Mouse (Mus musculus) mature B cell (primary cell): ENCODE measurements around the gene Ggnbp2.

Source experiments
- in situ Hi-C: fragments of 300-500 bp; cut with MboI; formaldehyde crosslinking; loops from 2 replicates; pipeline ENCODE4 v1.14.3; 2019

The Ggnbp2 gene

DNA sequence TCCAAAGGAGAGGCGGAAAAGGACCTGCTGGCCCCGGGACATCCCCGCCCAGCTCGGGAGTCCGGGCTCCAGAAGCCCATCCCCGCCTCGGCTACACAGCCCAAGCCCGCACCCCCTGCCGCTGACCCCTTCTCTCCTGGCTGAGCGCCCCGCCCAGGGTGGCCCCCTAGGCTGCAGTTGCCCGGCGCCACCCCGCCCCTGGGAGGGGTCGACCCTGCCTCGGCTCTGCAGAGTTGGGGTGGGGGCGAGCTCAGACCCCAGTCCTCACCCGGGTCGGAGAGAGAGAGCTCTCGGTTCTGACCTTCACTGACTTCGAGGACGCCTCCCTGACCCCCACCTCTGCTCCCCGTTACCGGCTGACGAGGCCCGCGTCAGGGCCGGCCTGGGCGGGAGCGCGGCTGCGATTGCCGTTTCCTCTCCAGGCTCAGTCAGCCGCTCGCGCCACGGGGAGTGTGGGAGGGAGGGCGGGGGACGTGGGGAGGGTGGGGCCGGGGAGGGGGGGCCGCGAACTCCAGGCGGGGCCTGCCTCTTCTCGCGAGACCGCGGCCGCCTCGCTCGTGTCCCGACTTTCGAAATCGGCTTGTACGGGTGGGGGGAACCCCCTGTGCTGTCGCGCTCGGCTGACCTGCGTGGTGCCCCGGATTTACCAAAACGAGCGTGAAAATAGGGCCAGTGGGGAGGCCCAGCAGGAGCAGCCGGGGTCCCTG is at the start of gene Ggnbp2:
Gene Ggnbp2, minus strand, starts transcription at position 481 of the 707 bp plus-strand sequence.
- in situ Hi-C loops: no loop called here

DNA sequence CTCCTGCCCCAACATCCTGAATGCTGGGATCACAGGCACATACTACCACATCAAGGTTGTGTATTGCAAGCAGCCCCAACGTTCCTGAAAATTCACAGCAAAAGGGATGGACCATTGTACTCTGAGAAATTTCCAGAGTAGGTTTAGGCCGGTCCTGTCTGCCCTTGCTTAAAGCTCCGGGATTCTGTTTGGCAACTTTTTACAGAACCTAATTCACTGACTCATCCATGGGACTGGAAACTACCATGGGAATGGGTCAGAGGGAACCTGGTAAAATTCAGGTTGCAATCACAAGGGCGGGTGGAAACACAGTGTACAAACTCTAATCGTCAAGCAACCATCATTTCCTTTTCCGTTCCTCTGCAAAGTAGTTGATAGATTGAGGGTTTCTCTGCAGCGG is 49.3 kb upstream of the Ggnbp2 start:
- in situ Hi-C loops: no loop called here

DNA sequence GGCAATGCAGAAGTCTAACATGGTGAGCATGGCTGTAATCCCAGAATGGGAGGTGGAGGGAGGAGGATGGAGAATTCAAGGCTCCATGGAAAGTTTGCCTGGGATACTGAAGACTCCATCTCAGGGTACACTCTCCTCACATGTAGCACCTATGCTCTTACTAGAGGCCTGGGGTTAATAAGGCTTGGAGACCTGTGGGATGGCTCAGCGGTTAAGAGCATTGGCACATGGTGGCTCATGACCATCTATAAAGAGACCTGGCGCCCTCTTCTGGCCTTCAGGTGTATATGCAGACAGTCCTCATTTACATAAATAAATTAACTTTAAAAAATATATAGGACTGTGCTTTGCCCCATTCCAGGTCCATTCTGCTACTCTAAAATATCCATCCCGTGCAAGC is 48.7 kb upstream of the Ggnbp2 start:
- in situ Hi-C loops: no loop called here

DNA sequence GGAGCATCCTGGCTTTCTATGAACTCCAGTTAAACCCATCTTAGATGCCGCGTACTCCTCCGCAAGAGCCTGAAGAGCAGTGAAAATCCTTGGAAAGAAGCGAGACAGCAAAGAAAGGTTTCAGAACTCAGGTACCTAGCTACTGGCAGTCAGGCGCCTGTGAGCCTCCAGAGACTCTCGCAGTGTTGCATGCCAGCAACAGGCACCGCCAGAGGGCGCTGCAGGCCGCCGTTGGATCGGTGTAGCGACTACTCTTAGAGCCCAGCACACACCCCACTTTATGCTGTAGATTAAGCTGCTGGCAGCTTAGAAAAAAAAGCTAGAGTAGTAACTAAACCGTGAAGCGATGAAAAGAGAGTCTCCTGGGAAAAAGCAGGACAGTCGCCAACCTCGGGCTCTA is 47.8 kb upstream of the Ggnbp2 start:
- in situ Hi-C loops: no loop called here

DNA sequence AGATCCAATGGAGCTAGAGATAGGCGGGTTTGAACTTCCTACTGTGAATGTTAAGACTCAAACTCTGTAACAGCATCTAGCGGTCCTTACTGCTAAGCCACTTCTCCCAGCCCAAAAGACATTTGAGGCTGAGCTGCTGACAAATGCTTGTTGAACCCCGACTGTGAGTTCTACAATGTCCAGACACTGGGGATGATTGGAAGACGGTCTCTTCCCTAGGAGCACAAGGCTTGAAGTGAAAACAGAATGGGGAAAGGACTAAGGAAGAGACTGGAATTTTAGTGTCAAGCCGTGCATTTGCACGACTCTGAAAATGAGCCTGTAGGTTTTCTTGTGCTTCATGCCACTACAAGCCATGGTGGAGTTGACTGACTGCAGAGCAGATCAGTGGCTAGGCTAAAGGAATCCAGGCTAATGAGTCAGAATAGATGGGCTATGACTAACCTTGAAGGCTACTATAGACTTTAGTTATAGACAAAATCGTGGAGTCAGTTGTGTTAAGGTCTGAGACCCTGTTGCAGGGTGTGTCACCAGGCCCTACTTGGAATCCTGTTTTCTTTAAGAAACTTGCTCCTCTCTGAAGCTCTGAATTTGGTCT is 46.2 kb upstream of the Ggnbp2 start:
- in situ Hi-C loops: no loop called here

DNA sequence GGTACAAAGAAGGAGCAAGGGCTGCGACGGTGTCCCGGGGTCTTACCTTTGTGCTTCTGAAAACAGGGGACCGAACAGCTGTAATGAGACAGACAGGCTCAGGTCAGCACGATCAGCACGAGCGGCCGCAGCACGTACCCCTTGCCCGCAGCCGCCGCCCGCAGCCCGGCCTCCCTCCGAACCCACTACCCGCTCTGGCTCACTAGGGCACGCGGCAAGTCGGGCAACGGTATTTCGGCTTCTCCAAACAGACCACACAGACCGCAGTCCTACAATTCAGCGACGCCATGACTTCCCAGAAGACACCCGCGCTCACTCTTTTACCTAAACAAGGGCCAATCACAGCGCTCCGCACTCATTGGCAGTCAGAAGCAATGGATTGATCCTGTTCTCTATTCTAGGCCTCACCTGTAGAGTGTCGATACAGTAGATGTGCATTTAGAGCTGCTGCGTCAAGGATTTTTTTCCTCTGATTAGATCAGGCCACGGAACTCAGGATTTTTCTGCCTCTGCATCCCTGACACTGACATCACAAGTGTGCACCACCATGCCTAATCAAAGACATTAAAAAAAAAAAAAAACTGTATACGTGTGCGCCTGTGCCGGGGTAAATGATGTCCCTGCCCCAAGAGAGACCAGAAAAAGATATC is 45.6 kb upstream of the Ggnbp2 start, which contains the start of gene Znhit3:
Gene Znhit3, minus strand, starts transcription at position 314 of the 650 bp plus-strand sequence.
- in situ Hi-C loops: no loop called here

DNA sequence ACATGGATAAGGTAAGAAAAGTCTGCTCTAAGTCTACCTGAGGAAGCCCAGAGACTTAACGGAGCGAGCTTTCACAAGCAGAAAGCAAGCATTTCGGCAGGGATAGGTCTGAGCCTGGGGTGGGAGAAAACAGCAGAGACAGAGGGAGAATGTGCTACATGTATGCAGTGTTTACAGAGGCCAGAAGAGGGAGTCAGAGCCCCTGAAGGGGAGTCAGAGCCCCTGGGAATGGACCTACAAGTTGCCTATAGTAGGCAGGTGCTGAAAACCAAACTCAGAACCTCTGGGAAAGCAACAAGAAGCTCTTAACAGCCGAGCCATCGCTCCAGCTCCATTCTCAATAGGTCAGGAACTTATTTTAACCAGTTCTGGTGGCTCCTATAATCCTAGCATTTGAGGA is 44.1 kb upstream of the Ggnbp2 start:
- in situ Hi-C loops: no loop called here

DNA sequence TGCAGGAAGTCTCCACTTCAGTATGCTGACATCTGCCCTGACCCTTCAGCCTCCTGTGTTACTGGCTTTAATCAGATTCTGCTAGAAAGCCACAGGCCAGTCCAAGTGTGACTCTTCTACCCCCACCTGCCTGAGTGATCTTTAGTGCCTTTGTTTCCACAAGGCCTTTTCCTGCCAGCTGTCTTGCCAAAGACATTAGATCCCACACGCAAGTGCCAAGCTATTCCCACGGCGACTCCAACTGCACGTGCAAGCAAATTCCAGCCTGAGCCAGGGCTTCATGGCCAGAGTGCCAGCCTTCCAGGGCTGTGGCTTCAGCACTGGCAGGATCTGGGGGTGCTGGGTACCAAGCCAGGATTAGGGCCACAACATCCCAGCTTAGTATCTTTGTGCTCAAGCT is 39.8 kb upstream of the Ggnbp2 start:
- in situ Hi-C loops: no loop called here

DNA sequence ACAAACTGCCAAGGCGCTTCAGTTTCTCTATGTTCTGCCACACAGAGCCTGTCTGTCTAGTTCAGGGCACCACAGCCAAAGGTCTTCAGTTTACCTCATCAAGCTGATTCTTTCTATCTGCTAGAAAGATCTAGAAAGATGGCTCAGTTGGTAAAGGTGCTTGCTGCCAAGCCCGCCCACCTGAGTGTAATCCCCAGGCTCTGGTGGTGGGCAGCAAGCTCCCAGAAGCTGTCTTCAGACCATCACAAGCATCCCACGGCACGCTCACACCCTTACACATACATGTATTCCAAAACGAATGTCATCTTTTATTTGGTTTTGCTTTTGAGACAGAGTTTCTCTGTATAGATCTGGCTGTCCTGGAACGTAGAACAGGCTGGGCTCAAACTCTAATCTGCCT is 37.9 kb upstream of the Ggnbp2 start:
- in situ Hi-C loops: no loop called here

DNA sequence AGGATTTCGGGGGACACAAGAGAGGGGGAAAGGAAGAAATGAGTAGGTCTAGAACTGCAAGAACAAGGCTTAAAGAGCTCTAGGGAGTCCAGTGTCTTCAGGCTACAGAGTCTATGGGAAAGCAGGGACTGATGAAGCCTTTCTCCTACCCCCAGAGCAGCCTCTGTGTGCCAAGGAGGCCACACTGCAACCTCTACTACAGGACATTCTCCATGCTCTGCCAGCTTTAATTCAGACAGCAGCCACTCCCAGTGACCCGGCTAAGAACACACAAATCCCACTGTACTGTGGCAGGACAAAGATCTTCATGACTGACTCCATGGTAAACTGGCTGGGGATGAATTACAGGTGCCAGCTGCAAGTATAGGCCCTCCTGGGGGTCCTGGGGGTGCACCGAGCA is 36.5 kb upstream of the Ggnbp2 start:
- in situ Hi-C loops: no loop called here

DNA sequence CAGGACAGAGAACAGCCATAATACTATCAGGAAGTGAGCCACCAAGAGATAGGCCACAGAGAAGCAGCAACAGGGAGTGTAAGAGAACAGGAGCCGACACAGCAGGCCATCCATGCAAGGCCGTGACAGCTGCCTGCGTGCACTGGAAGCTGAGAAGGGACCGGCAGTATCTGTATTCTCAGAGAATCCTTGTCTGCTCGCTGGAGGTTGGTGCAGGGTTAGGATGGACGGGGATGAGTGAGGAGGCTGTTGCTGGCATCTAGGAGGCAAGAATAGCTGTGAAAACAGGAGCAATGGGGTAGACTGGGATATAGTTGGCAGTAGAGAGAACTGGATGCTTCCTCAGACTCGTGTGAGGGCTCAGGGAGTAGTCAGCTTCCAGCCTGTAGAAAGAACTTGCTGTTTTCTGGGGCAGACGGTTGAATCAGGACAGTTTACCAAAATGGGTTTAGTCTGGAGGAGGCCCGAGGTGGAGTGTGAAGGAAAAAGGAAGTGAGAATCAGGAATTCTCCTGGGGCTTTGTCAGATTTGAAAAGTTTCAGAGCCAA is 34.1 kb upstream of the Ggnbp2 start:
- in situ Hi-C loops: no loop called here

DNA sequence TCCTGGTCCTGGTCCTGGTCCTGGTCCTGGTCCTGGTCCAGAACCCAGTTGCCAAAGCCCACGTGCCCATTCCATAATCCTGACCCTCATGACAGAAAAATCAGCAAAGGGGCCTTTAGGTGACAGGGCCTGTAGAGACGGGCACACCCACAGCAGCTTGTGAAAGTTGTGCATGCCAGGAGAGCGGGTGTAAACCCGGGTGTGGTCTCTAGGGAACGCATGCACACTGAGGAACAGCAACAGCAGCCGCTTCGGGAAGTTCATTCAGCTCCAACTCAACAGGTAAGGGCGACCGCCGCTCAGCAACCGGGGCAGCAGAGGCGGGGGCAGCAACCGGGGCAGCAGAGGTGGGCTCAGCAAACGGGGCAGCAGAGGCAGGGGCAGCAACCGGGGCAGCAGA is 22.5 kb upstream of the Ggnbp2 start:
- in situ Hi-C loops: no loop called here

DNA sequence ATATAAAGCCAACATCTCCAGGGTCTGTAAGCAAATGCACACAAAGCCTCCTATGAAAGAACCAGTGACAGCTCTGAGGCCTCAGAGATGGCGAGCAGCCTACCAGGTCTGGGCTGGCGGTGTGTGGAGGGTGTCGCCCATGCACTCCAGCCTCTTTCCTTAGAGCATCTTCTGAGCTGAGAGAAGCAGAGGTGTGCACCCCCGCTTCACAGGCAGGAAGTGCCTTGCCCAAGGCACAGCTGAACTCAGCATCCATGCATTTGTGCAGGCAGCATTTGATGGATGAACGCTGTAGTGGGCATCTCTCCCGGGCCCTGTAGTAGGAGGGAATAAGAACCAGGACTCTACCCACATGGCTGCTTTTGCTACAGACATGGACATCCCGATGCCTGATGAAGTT is 21.1 kb upstream of the Ggnbp2 start:
- in situ Hi-C loops: no loop called here

DNA sequence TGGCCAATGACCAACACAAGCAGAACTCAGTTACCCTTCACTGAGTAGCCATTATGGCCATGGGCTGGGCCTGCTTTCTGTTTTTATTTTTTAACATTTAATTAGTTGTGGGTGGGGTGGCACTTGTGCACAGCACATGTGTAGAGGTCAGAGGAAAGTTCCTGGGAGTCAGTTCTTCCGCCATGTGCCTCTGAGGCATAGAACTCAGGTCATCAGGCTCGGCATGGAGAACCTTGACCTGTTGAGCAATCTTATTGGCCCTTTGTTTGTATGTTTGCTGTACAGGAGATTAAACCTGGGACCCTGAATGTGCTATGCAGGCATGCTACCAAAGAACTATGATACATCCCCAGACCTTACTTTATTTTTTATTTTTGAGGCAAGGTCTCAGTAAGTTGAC is 18.9 kb upstream of the Ggnbp2 start:
- in situ Hi-C loops: no loop called here

DNA sequence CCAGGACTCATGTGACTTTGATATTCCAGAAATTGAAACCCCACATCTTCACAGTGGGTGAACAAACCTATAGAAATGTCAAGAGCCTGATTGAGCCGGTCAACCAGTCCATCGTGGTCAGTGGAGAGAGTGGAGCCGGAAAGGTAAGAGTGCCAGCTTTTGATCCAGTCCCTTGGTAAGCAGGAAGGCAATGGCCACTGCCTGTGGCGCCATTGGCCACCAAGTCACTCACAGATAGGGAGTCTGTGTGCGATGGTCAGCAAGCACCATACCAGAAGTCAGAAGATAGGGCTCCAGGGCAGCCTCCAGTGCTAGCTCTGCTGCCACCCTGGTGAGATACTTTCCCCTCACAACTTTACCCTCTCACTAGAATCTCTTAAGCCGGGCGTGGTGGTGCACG is 17.4 kb upstream of the Ggnbp2 start:
- in situ Hi-C loops: no loop called here

DNA sequence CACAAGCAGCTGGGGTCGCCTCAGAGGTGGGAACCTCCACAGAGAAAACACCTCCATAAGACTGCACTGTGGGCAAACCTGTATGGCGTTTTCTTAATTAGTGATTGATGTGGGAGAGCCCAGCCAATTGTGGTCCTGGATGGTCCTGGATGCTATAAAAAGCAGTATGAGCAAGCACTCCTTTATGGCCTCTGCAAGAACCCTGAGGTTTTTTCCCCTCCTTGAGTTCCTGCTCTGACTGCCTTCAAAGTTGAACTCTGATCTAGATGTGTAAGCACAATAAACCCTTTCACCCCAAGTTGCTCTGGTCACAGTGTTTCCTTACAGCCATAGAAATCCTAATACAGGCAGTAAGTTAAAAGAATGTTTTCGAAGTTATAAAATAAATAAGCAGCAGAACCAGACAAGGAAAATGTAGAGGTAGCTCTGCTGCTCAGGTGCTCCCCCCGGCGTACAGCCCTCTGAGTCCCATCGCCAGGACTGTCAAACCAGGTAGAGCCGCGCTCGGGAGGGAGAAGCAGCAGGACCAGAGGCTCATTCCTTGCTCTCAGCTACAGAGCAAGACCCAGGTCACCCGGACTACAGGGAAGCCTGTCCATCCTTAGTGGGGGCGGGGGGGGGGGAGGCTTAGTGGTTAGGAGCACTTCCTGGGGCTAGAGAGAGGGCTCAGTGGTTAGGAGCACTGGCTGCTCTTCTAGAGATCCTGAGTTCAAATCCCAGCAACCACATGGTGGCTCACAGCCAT is 16.3 kb upstream of the Ggnbp2 start:
- in situ Hi-C loops: no loop called here

DNA sequence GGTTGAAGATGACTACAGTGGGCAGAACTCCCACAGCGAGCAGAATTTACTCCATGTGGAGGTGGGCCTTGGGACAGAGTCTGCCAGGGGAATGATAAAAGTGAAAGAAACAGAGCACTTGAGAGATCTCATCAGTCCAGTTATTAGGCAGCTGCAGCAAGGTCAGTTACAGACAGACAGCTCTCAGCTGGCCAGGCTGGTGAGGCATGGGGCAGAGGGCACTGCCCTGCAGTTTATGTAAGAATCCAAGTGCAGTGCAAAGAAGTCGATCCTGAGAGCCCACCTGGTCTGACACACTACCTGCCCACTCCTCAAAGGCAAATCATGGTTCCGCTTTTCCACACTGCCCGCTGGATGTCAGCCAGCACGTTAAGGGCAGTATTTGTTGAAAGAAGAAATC is 15.6 kb upstream of the Ggnbp2 start:
- in situ Hi-C loops: no loop called here

DNA sequence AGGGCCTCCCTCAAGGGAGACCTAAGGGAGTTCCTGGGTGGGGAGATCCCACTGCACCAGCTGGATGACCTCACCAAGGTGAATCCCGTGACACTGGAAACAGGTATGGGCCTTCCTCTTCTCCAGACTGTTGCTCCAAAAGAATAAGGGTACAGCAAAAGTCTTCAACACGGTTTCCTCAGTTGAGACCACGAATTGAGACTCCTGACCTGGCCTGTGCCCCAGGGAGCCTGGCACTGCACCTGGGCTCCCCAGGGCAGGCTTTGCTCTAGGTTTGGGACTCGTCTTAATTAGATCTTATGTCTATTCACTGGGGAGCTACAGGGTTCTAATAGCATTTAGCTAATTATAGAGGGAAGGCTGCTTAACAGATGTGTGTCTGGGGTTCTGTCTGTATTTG is 14.6 kb upstream of the Ggnbp2 start:
- in situ Hi-C loops: no loop called here

DNA sequence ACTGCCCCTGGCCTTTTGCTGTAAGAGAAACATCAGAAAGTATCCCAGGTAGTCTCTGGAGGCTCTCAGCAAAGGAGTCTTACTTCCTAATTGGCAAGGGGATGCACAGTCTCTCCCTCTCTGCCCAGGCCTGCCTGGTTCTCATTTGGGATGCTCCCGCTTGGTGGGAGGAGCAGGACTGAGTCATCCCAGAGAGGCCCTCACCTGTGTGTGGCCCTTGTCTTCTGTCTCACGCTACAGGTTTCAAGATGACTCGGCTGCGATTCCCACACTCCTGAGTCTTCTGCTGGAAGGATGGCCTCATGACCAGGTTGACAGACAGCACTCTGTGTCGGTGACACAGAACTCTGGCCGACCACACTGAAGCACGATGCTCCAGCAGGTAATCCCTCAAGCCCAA is 11.7 kb upstream of the Ggnbp2 start:
- in situ Hi-C loops: no loop called here

DNA sequence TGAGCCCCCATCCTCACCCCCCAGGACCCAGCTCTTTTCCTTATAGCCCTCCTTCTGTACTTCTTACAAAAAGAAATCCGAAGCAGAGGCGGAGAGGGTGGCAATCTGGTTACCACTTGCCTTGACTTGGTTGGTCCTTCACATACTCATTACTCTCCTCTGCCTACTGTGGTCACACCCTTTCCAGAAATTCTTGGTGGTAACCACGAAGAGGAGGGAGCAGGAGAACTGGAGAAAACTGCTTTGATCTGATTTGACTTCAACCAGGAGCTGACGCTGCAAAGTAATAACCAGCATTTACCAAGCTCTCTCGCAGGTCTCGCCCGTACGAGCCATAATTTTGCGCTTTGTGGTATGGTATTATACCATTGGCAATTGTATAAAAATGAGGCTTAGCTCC is 10.4 kb upstream of the Ggnbp2 start:
- in situ Hi-C loops: no loop called here

DNA sequence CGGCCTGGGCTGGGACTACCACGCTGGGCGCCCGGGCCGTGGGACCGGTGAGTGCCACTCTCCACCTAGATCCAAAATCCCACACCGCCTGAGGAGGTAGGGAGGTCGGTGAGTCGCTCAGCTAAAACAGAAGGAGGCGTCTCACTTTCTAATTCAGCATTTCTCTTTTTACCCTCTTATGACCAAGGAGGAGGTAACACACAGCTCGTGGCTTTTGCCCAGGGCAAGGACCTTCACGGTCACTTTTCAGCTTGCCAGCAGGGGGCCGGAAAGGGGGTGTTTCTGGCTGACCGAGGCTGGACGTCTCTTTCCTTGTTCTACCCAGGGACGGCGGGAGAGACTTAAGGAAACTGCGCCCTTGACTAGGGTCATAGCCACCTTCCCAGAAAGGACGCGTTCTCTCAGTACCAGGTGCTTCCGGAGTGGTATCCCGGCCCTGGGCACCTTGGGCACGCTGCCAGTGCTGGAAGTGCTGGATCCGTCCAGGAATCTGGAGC is 9.9 kb upstream of the Ggnbp2 start:
- in situ Hi-C loops: no loop called here

DNA sequence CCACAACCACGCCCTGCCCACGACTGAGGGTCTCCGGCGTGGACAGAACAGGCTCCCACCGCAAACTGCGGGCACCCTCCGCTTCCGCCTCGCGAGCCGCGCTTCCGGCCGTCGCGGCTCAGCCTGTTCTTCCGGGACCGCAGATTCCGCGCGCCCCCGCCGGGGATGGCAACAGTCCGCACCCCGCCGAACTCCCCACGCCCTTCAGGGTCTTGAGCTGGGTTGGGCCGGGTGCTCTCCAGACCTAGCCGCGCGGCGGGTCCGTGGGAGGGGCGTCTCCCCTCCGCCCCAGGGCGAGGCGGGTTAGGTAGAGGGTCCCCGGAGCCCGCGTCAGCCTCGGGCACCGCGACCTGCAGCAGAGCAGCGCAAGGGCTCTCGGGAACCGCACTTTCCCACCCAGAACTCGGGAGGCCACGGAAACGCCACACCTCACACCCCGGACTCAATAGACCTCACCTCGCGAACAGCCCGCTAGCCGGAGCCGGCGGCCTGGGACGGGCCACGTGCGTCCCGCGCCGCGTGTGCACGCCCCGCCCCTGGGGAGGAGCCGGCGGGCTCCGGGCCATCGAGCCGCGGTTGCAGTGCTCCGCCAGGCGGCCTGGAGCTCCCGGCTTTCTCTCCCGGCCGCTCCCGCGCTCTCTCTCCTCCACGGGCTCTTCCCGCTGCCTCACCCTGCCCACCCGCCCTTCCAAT is 9.3 kb upstream of the Ggnbp2 start, which contains the start of the genes Myo19 and Pigw:
Gene Myo19, plus strand, starts transcription at position 377 of the 693 bp plus-strand sequence.
Gene Pigw, minus strand, starts transcription at position 514 of the 693 bp plus-strand sequence.
- in situ Hi-C loops: no loop called here
